Mouse (Mus musculus) lung, embryonic 14.5 days (tissue): ENCODE measurements around the gene Gm20388. TPM values are rescaled to one million over a fixed set of nuclear protein-coding genes. Genes with fewer than 3 reads are reported as not detected.

Source experiments
- ATAC-seq: fragments of 200-750 bp; cut with Nextera tagmentation; 2 replicates; pipeline ENCODE4 v1.8.0; 2017; ENCODE audit warnings: mild to moderate bottlenecking, moderate TSS enrichment, moderate library complexity; ENCODE audit not compliant: insufficient read depth
- DNase-seq: peaks from one replicate; pipeline ENCODE4 v3.0.0-alpha.2; 2015
- H3K27ac ChIP-seq: fragments of 300-500 bp; sonication (generic); 2 replicates; pipeline ENCODE4 v1.5.1; 2014; ENCODE audit warnings: low read depth, mild to moderate bottlenecking, moderate library complexity
- H3K27me3 ChIP-seq: fragments of 300-500 bp; sonication (generic); 2 replicates; pipeline ENCODE4 v1.6.1; 2014; ENCODE audit warnings: low read length, control low read depth; ENCODE audit not compliant: insufficient read depth
- H3K36me3 ChIP-seq: fragments of 300-500 bp; sonication (generic); 2 replicates; pipeline ENCODE4 v1.6.1; 2014; ENCODE audit warnings: control low read depth; ENCODE audit not compliant: insufficient read depth
- H3K4me1 ChIP-seq: fragments of 300-500 bp; sonication (generic); 2 replicates; pipeline ENCODE4 v1.6.1; 2014; ENCODE audit warnings: antibody characterized with exemption, control low read depth; ENCODE audit not compliant: insufficient read depth
- H3K4me2 ChIP-seq: fragments of 300-500 bp; sonication (generic); 2 replicates; pipeline ENCODE4 v1.6.1; 2014; ENCODE audit warnings: mild to moderate bottlenecking
- H3K4me3 ChIP-seq: fragments of 300-500 bp; sonication (generic); 2 replicates; pipeline ENCODE4 v1.5.1; 2014; ENCODE audit warnings: low read depth, low read length
- H3K9ac ChIP-seq: fragments of 300-500 bp; sonication (generic); 2 replicates; pipeline ENCODE4 v1.6.1; 2014
- H3K9me3 ChIP-seq: fragments of 300-500 bp; sonication (generic); 2 replicates; pipeline ENCODE4 v1.6.1; 2016; ENCODE audit warnings: low read depth, low read length, control low read depth
- CTCF ChIP-seq: IDR thresholded peaks from 2 replicates; pipeline ENCODE4 v1.5.1; 2016; ENCODE audit warnings: antibody characterized with exemption, low read depth
- WGBS: fragments of 180-500 bp; shearing (Covaris S2); extraction: QIAGEN DNeasy Blood & Tissue Kit; methylation state at CpG from one replicate; pipeline ENCODE4 v1.1.7; 2014; 5-methylcytosine and 5-hydroxymethylcytosine counted together
- polyA plus RNA-seq: library from polyadenylated mRNA; unstranded; fragments of >200 nt; fragmentation: Nextera tagmentation; extraction: Ambion mirVana; gene quantifications from 2 replicates; pipeline ENCODE4 v1.2.1, GENCODE M21; 2014

The Gm20388 gene
- polyA plus RNA-seq, 1 experiment from 2014 or later: not detected

DNA sequence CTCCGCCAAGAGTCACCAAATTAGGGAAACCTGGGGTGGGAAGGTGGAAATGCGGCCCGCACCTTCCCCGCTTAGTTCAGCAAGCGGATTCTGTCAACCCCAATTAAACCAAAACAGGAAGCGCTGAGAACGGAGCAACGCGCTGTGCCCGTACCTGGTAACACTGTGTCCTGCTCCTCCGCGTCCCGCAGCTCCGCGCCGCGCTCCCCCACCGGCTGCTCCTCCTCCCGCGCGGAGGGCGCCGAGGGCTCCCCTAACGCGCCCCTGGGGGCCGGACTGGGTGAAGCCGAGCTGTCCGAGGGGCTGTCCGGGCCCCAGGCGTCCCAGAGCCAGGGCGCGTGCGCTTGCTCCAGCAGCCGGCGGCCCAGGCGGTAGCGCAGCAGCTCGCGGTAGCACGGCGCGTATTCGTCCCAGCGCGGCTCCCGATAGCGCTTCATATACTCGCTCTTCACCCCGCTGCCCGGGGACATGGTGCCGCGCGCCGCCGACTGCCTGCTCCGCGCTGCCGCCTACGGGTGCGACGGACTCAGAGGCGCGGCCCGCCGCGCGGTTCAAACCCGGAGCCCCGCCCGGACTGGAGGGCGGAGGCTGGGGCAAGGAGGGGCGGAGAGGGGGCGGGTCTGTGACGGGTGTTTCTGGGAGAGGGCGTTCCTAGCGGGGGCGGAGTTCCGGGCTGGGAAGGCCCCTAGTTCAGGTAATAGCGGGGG, 3948.5 kb downstream of the Gm20388 start:
- Histone ChIP-seq H3K9me3 (no peaks in the 10 kb centered on the region), H3K36me3 (no peaks in the 10 kb centered on the region), H3K27me3 (peaks cover 13% of the 10 kb centered on the region; the same call in 1 of the 2 replicates), H3K4me3 (peak overlapping the region; percentile 75), H3K9ac (peak overlapping the region; percentile 71), H3K4me1 (no peaks in the 10 kb centered on the region), H3K27ac (peak overlapping the region; percentile 62; the same call in 1 of the 2 replicates), H3K4me2 (peak overlapping the region; percentile 96)
- DNase-seq (peak; percentile 94), ATAC-seq (peak; percentile 97)
- WGBS: under 1% methylated on average over 79 of the region's 79 CpGs
- peak; percentile 1; the same call in 1 of the 2 replicates for TF ChIP-seq CTCF

DNA sequence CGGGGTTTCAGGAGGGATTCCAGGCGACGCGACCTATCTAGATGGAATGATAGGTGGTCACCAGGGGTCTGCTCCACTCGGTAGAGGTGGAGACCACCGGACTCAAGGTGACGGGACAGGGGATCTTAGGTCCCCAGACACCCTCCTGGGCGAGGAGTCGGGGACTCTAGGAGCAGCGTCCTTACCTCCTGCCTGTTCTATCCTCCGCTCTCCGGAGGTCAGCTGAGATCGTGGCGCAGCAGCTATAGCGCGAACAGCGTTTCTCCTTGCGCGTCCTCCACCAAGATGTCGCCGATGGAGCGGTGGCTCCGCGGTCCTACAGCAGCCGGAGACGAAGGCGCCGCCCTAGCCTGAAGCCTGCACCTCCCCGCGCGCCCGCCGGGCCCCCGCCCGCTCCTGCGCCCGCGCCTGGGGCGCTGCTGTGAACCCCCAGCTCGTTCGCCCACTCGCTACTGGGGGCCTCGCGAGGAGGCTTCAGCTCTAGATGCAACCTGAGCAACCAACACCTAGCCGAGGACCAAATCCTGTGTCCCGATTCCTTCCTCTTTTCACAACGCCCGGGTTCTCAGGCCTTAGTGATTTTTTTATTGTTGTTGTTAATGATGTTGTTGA, 3949.1 kb downstream of the Gm20388 start, which contains the start of gene Ccsap:
Gene Ccsap (minus strand): TSS at position 562 of the 612 bp plus-strand sequence.
- ATAC-seq: peak; percentile 69; the same call in 1 of the 2 replicates
- peaks cover 16% of the 10 kb centered on the region; the same call in 1 of the 2 replicates for H3K27me3 ChIP-seq
- no peaks in the 10 kb centered on the region for H3K9me3 ChIP-seq
- no peaks in the 10 kb centered on the region for H3K4me1 ChIP-seq
- peak within 1 kb of the TSS; percentile 75 for H3K4me3 ChIP-seq
- TF ChIP-seq CTCF: no peak
- WGBS: 2% methylated on average over 48 of the region's 48 CpGs
- peak within 1 kb of the TSS; percentile 96 for H3K4me2 ChIP-seq
- H3K9ac ChIP-seq: peak within 1 kb of the TSS; percentile 71
- DNase-seq: peak; percentile 56
- peak within 1 kb of the TSS; percentile 62; the same call in 1 of the 2 replicates for H3K27ac ChIP-seq
- H3K36me3 ChIP-seq: no peaks in the 10 kb centered on the region

DNA sequence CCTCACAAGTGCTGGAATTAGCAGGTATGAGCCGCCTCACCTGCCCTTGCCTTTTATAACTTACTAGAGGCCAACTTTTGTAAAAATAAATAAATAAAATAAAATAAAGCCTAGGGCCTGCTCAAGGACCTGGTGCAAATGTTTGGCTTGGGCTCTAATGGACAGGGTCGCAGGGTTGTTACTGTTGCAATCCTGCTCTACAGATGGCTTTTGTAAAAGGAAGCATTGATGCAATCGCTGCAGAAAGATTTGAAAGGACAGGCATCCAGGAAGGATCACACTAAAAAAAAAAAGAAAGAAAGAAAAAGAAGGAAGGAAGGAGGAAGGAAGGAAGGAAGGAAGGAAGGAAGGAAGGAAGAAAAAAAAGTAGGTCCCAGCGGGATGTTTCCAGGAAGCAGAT, 3949.7 kb downstream of the Gm20388 start:
- WGBS: 60% methylated on average over 4 of the region's 4 CpGs
- DNase-seq: no peak
- Histone ChIP-seq H3K4me1 (no peaks in the 10 kb centered on the region), H3K27ac (no peak overlapping the region), H3K4me2 (peak overlapping the region; percentile 96), H3K27me3 (peaks cover 16% of the 10 kb centered on the region; the same call in 1 of the 2 replicates), H3K9ac (no peak overlapping the region), H3K36me3 (no peaks in the 10 kb centered on the region), H3K9me3 (no peaks in the 10 kb centered on the region), H3K4me3 (peak overlapping the region; percentile 75; the same call in 1 of the 2 replicates)
- no peak for ATAC-seq
- TF ChIP-seq CTCF: no peak

DNA sequence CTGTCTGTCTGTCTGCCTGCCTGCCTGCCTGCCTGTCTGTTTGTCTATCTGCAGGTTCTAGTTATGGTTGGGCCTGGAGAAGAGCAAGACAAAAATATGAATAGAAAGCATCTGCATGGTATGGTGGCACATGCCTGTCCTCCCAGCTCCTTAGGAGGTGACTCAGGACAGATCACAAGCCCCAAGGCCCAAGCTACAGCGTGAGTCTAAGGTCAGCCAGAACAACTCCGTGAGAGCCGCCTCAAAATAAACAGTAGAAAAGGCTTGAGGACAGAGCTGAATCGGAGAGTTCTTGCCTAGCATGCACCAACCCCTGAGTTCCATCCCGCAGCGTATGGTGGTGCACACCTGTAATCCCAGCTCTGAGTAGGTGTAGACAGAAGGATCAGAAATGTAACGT, 3955.1 kb downstream of the Gm20388 start:
- H3K4me2 ChIP-seq: no peak overlapping the region
- TF ChIP-seq CTCF: no peak
- 52% methylated on average over 7 of the region's 7 CpGs for WGBS
- H3K4me3 ChIP-seq: no peak overlapping the region
- H3K36me3 ChIP-seq: no peaks in the 10 kb centered on the region
- H3K9ac ChIP-seq: no peak overlapping the region
- no peaks in the 10 kb centered on the region for H3K4me1 ChIP-seq
- no peaks in the 10 kb centered on the region for H3K9me3 ChIP-seq
- peaks cover 10% of the 10 kb centered on the region; the same call in 1 of the 2 replicates for H3K27me3 ChIP-seq
- DNase-seq: no peak
- no peak overlapping the region for H3K27ac ChIP-seq
- ATAC-seq: no peak

DNA sequence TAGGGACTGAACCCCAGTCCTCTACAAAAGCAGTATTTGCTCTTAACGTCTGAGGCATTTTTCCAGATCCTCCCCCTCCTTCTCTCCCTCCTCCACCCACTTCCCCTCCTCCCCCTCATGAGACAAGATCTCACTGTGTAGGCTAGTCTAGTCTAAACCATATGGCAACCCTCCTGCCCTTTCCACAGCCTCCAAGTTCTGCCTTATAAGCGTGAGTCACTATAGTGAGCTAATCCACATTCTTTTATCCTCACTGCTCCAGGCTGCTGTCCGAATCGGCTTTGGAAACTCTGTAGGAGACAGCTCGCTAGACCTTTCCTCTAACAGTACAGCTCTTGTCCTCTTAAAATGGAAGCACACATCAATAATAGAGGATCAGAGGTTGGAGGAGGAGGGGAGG, 3956.3 kb downstream of the Gm20388 start:
- 35% methylated on average over 5 of the region's 5 CpGs for WGBS
- no peak for TF ChIP-seq CTCF

DNA sequence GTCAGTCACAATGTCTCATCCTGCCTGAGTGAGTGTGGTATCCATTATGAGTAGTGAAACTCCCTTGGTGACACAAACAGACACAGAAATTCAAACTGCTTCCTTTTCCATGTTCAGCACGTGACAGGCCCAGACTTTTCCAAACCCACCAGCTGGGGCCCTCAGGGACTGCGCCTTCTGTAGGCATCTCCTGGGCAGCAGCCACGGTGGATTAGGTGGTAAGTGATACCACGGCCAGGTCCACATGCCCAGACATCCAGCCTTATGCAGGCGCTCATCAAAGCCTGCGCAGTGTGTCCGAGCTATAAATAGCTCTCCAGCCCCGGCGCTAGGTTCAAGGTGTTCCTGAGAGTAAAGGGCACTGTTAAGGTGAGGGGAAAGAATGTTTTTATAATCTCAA, 3961.4 kb downstream of the Gm20388 start:
- no peak overlapping the region for H3K4me3 ChIP-seq
- no peak overlapping the region for H3K4me2 ChIP-seq
- H3K9ac ChIP-seq: no peak overlapping the region
- ATAC-seq (no peak), DNase-seq (no peak)
- no peak for TF ChIP-seq CTCF
- no peaks in the 10 kb centered on the region for H3K9me3 ChIP-seq
- no peaks in the 10 kb centered on the region for H3K27me3 ChIP-seq
- no peaks in the 10 kb centered on the region for H3K36me3 ChIP-seq
- WGBS: 71% methylated on average over 9 of the region's 9 CpGs
- no peaks in the 10 kb centered on the region for H3K4me1 ChIP-seq
- no peak overlapping the region for H3K27ac ChIP-seq

More for the DNA sequence above, 3956.3 kb downstream of the Gm20388 start:
- Histone ChIP-seq H3K4me3 (no peak overlapping the region), H3K27me3 (peaks cover 10% of the 10 kb centered on the region; the same call in 1 of the 2 replicates), H3K4me2 (no peak overlapping the region), H3K4me1 (no peaks in the 10 kb centered on the region), H3K27ac (no peak overlapping the region), H3K9ac (no peak overlapping the region), H3K36me3 (no peaks in the 10 kb centered on the region), H3K9me3 (no peaks in the 10 kb centered on the region)
- no peak for DNase-seq
- no peak for ATAC-seq

DNA sequence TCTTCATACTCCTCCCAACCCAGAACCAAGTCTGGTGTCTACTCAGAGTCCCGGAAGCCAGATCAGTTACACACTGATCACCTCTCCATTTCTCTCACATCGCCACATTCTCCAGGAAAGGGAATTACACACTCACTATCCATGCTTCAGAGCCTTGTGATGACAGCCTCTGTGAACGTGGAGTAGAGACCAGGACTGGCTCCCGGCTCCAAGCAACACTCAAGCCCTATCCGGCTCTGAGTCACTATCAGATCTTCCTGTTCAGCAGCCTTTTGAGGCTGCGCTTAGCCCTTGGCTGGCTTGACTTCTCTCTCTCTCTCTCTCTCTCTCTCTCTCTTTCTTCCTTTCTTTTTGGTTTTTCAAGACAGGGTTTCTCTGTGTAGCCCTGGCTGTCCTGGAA, 3962.7 kb downstream of the Gm20388 start:
- 70% methylated on average over 6 of the region's 6 CpGs for WGBS
- no peak for DNase-seq
- H3K4me2 ChIP-seq: no peak overlapping the region
- no peaks in the 10 kb centered on the region for H3K27me3 ChIP-seq
- no peaks in the 10 kb centered on the region for H3K9me3 ChIP-seq
- H3K36me3 ChIP-seq: no peaks in the 10 kb centered on the region
- H3K4me1 ChIP-seq: no peaks in the 10 kb centered on the region
- no peak overlapping the region for H3K27ac ChIP-seq
- no peak for TF ChIP-seq CTCF
- H3K4me3 ChIP-seq: no peak overlapping the region
- H3K9ac ChIP-seq: no peak overlapping the region
- no peak for ATAC-seq
